Mouse (Mus musculus) heart, embryonic 12.5 days (tissue): ENCODE results near the gene Hells. TPM values are rescaled to one million over a fixed set of nuclear protein-coding genes. Genes with fewer than 3 reads are reported as not detected.

ENCODE experiments used
- ATAC-seq: fragments of 200-750 bp; cut with Nextera tagmentation; 2 replicates; pipeline ENCODE4 v1.8.0; 2017; ENCODE audit warnings: moderate TSS enrichment, moderate library complexity; ENCODE audit not compliant: insufficient number of reproducible peaks, low FRiP score
- H3K27ac ChIP-seq: fragments of 300-500 bp; sonication (generic); 2 replicates; pipeline ENCODE4 v1.5.1; 2016; ENCODE audit warnings: mild to moderate bottlenecking, moderate library complexity; ENCODE audit not compliant: poor library complexity, severe bottlenecking
- H3K27me3 ChIP-seq: fragments of 300-500 bp; sonication (generic); replicated peaks from 2 replicates; pipeline ENCODE4 v1.6.1; 2016; ENCODE audit warnings: mild to moderate bottlenecking, moderate library complexity
- H3K36me3 ChIP-seq: fragments of 300-500 bp; sonication (generic); 2 replicates; pipeline ENCODE4 v1.6.1; 2016; ENCODE audit warnings: mild to moderate bottlenecking, moderate library complexity
- H3K4me1 ChIP-seq: fragments of 300-500 bp; sonication (generic); replicated peaks from 2 replicates; pipeline ENCODE4 v1.6.1; 2016; ENCODE audit warnings: mild to moderate bottlenecking
- H3K4me2 ChIP-seq: fragments of 300-500 bp; sonication (generic); 2 replicates; pipeline ENCODE4 v1.6.1; 2016; ENCODE audit warnings: mild to moderate bottlenecking, moderate library complexity
- H3K4me3 ChIP-seq: fragments of 300-500 bp; sonication (generic); 2 replicates; pipeline ENCODE4 v1.5.1; 2016; ENCODE audit warnings: mild to moderate bottlenecking
- H3K9ac ChIP-seq: fragments of 300-500 bp; sonication (generic); 2 replicates; pipeline ENCODE4 v1.6.1; 2016; ENCODE audit warnings: mild to moderate bottlenecking, moderate library complexity
- H3K9me3 ChIP-seq: fragments of 300-500 bp; sonication (generic); replicated peaks from 2 replicates; pipeline ENCODE4 v1.6.1; 2016; ENCODE audit warnings: mild to moderate bottlenecking, moderate library complexity
- WGBS: fragments of 180-500 bp; shearing (Covaris S2); methylation state at CpG from one replicate; pipeline ENCODE4 v1.1.7; 2016; 5-methylcytosine and 5-hydroxymethylcytosine counted together
- polyA plus RNA-seq: library from polyadenylated mRNA; unstranded; fragments of >200 nt; fragmentation: Nextera tagmentation; extraction: Ambion mirVana; gene quantifications from 2 replicates; pipeline ENCODE4 v1.2.1, GENCODE M21; 2016

The Hells gene
- polyA plus RNA-seq, 1 experiment from 2014 or later: 35.8 TPM

- 86% methylated on average over 2 of the region's 2 CpGs for WGBS
- Histone ChIP-seq H3K9ac (no peak overlapping the region), H3K36me3 (peaks cover 59% of the 10 kb centered on the region), H3K4me3 (no peak overlapping the region), H3K27ac (no peak overlapping the region), H3K4me2 (no peak overlapping the region), H3K4me1 (no peaks in the 10 kb centered on the region), H3K9me3 (no peaks in the 10 kb centered on the region), H3K27me3 (no peaks in the 10 kb centered on the region)
- no peak for ATAC-seq
These were observed 14.0 kb downstream of the Hells start for GRCm38 (mm10) chr19:38944590-38945307.

- H3K36me3 ChIP-seq: peaks cover 21% of the 10 kb centered on the region
- no peak for ATAC-seq
- no peak overlapping the region for H3K4me3 ChIP-seq
- no peak overlapping the region for H3K4me2 ChIP-seq
- 70% methylated on average over 6 of the region's 6 CpGs for WGBS
- no peaks in the 10 kb centered on the region for H3K27me3 ChIP-seq
- H3K9me3 ChIP-seq: no peaks in the 10 kb centered on the region
- no peaks in the 10 kb centered on the region for H3K4me1 ChIP-seq
- no peak overlapping the region for H3K9ac ChIP-seq
- H3K27ac ChIP-seq: no peak overlapping the region
These were observed 40.0 kb downstream of the Hells start for GRCm38 (mm10) chr19:38970741-38971140.

- no peak overlapping the region for H3K4me2 ChIP-seq
- ATAC-seq: no peak
- no peaks in the 10 kb centered on the region for H3K4me1 ChIP-seq
- H3K27ac ChIP-seq: no peak overlapping the region
- no peaks in the 10 kb centered on the region for H3K27me3 ChIP-seq
- H3K36me3 ChIP-seq: peaks cover 14% of the 10 kb centered on the region
- no peak overlapping the region for H3K4me3 ChIP-seq
- 68% methylated on average over 5 of the region's 5 CpGs for WGBS
- no peak overlapping the region for H3K9ac ChIP-seq
- no peaks in the 10 kb centered on the region for H3K9me3 ChIP-seq
These were observed 41.9 kb downstream of the Hells start for GRCm38 (mm10) chr19:38972581-38972980.

GRCm38 (mm10) chr19:38973666-38974065, 43.0 kb downstream of the Hells start:
- Histone ChIP-seq H3K9ac (no peak overlapping the region), H3K4me2 (no peak overlapping the region), H3K4me3 (no peak overlapping the region), H3K27ac (no peak overlapping the region), H3K4me1 (no peaks in the 10 kb centered on the region), H3K27me3 (no peaks in the 10 kb centered on the region), H3K36me3 (peaks cover 14% of the 10 kb centered on the region), H3K9me3 (no peaks in the 10 kb centered on the region)
- ATAC-seq: no peak
- whole genome bisulfite sequencing: 58% methylated on average over 7 of the region's 7 CpGs

- ATAC-seq: no peak
- Histone ChIP-seq H3K36me3 (peaks cover 3% of the 10 kb centered on the region), H3K4me3 (no peak overlapping the region), H3K4me1 (no peaks in the 10 kb centered on the region; the same call in 1 of the 2 replicates), H3K9me3 (no peaks in the 10 kb centered on the region), H3K27ac (no peak overlapping the region), H3K4me2 (no peak overlapping the region), H3K9ac (no peak overlapping the region), H3K27me3 (no peaks in the 10 kb centered on the region)
These were observed 45.6 kb downstream of the Hells start for GRCm38 (mm10) chr19:38976269-38976668.

GRCm38 (mm10) chr19:38981966-38982365, 51.3 kb downstream of the Hells start:
- Histone ChIP-seq H3K4me1 (no peaks in the 10 kb centered on the region; the same call in 1 of the 2 replicates), H3K36me3 (no peaks in the 10 kb centered on the region), H3K27me3 (no peaks in the 10 kb centered on the region), H3K4me2 (no peak overlapping the region), H3K9me3 (no peaks in the 10 kb centered on the region), H3K9ac (no peak overlapping the region), H3K4me3 (no peak overlapping the region), H3K27ac (no peak overlapping the region)
- 0% methylated on average over 1 of the region's 1 CpGs for WGBS
- no peak for ATAC-seq

- Histone ChIP-seq H3K27ac (no peak overlapping the region), H3K4me2 (no peak overlapping the region), H3K27me3 (no peaks in the 10 kb centered on the region), H3K9ac (no peak overlapping the region), H3K36me3 (no peaks in the 10 kb centered on the region), H3K4me1 (no peaks in the 10 kb centered on the region), H3K4me3 (no peak overlapping the region), H3K9me3 (peaks cover 7% of the 10 kb centered on the region)
- no peak for ATAC-seq
- 45% methylated on average over 4 of the region's 4 CpGs for WGBS
These were observed 67.5 kb downstream of the Hells start for GRCm38 (mm10) chr19:38998248-38998647.

GRCm38 (mm10) chr19:38998676-38999075, 68.0 kb downstream of the Hells start:
- Histone ChIP-seq H3K4me1 (no peaks in the 10 kb centered on the region), H3K27ac (no peak overlapping the region), H3K36me3 (no peaks in the 10 kb centered on the region), H3K9me3 (peaks cover 3% of the 10 kb centered on the region), H3K4me3 (no peak overlapping the region), H3K9ac (no peak overlapping the region), H3K27me3 (no peaks in the 10 kb centered on the region), H3K4me2 (no peak overlapping the region)
- WGBS: 76% methylated on average over 1 of the region's 1 CpGs
- no peak for ATAC-seq

GRCm38 (mm10) chr19:39005132-39005531, 74.4 kb downstream of the Hells start:
- no peak for ATAC-seq
- Histone ChIP-seq H3K27me3 (no peaks in the 10 kb centered on the region), H3K27ac (no peak overlapping the region), H3K9me3 (no peaks in the 10 kb centered on the region), H3K9ac (no peak overlapping the region), H3K4me3 (no peak overlapping the region), H3K4me1 (no peaks in the 10 kb centered on the region), H3K36me3 (no peaks in the 10 kb centered on the region), H3K4me2 (no peak overlapping the region)
- 87% methylated on average over 1 of the region's 1 CpGs for WGBS

- no peaks in the 10 kb centered on the region for H3K36me3 ChIP-seq
- H3K4me3 ChIP-seq: no peak within 1 kb of the TSS
- H3K4me1 ChIP-seq: no peaks in the 10 kb centered on the region
- H3K4me2 ChIP-seq: no peak within 1 kb of the TSS
- H3K27me3 ChIP-seq: no peaks in the 10 kb centered on the region
- no peaks in the 10 kb centered on the region for H3K9me3 ChIP-seq
- no peak for ATAC-seq
- no peak within 1 kb of the TSS for H3K27ac ChIP-seq
- no peak within 1 kb of the TSS for H3K9ac ChIP-seq
These were observed 76.0 kb downstream of the Hells start, which contains the start of gene Cyp2c55 for GRCm38 (mm10) chr19:39006715-39007114. Cyp2c55 (plus strand) TSS chr19:39007019.
